Mouse (Mus musculus) bone marrow macrophage, adult 2 months (primary cell): ENCODE data around the gene Vmn1r81. TPM values are rescaled to one million over a fixed set of nuclear protein-coding genes. Genes with fewer than 3 reads are reported as not detected.

Experiments used
- H3K27ac ChIP-seq: 2 replicates; pipeline ENCODE4 v1.5.1; 2012; ENCODE audit warnings: low read depth, low read length; ENCODE audit not compliant: insufficient read depth
- H3K4me1 ChIP-seq: 2 replicates; pipeline ENCODE4 v1.6.1; 2012; ENCODE audit warnings: low read length; ENCODE audit not compliant: control insufficient read depth, insufficient read depth
- H3K4me3 ChIP-seq: 2 replicates; pipeline ENCODE4 v1.5.1; 2012; ENCODE audit warnings: mild to moderate bottlenecking, low read length, moderate library complexity; ENCODE audit not compliant: insufficient read depth
- CTCF ChIP-seq: IDR thresholded peaks from 2 replicates; pipeline ENCODE4 v1.5.1; 2012; ENCODE audit warnings: low read depth, mild to moderate bottlenecking, low read length, moderate library complexity
- POLR2A ChIP-seq: IDR thresholded peaks from 2 replicates; pipeline ENCODE4 v1.6.1; 2012; ENCODE audit warnings: mild to moderate bottlenecking, low read depth, low read length, borderline replicate concordance
- polyA plus RNA-seq: library from polyadenylated mRNA; stranded (reverse); fragments of >200 nt; gene quantifications from 2 replicates; pipeline ENCODE4 v1.2.4, GENCODE M21; 2012; ENCODE audit not compliant: missing spikeins, insufficient read depth, insufficient read length

The Vmn1r81 gene
- polyA plus RNA-seq = 0.13 TPM in 1 of 2 replicates, not detected in the other

GRCm38 (mm10) chr7:12268169-12268568, at the start of gene Vmn1r81:
TSS of gene Vmn1r81 (minus strand) at chr7:12268269.
- Histone ChIP-seq H3K4me1 (no peaks in the 10 kb centered on the region), H3K27ac (no peak within 1 kb of the TSS), H3K4me3 (no peak within 1 kb of the TSS)
- TF ChIP-seq POLR2A (no peak), CTCF (no peak)

- Histone ChIP-seq H3K4me3 (no peak within 1 kb of the TSS), H3K4me1 (no peaks in the 10 kb centered on the region), H3K27ac (no peak within 1 kb of the TSS)
- TF ChIP-seq CTCF (no peak), POLR2A (no peak)
Observed at GRCm38 (mm10) chr7:12300130-12300529, 32.1 kb upstream of the Vmn1r81 start, which contains the start of gene Vmn1r82. TSS of gene Vmn1r82 (plus strand) at chr7:12300430.

- Histone ChIP-seq H3K27ac (no peak overlapping the region), H3K4me1 (no peaks in the 10 kb centered on the region), H3K4me3 (no peak overlapping the region)
- TF ChIP-seq CTCF = no peak
- TF ChIP-seq POLR2A = no peak
Observed at GRCm38 (mm10) chr7:12204141-12204540, 63.9 kb downstream of the Vmn1r81 start.

Other genes with a start within 250 kb of the Vmn1r81 start
- gene Vmn1r77, start 231.5 kb downstream of the Vmn1r81 start, polyA plus RNA-seq = not detected in 2 replicates
- gene Vmn1r78, start 118.0 kb downstream of the Vmn1r81 start, polyA plus RNA-seq = not detected in 2 replicates
- gene Vmn1r79, start 97.0 kb downstream of the Vmn1r81 start, polyA plus RNA-seq = 0.28 TPM in 1 of 2 replicates, not detected in the other
- 0.08 TPM in 1 of 2 replicates, not detected in the other for gene Vmn1r80, start 79.0 kb downstream of the Vmn1r81 start, polyA plus RNA-seq
- not detected in 2 replicates for gene Vmn1r82, start 32.2 kb upstream of the Vmn1r81 start, polyA plus RNA-seq
- gene Vmn1r83, start 61.2 kb upstream of the Vmn1r81 start, polyA plus RNA-seq = 0.20 TPM in 1 of 2 replicates, not detected in the other
- gene Vmn1r84, start 101.0 kb upstream of the Vmn1r81 start, polyA plus RNA-seq = 0.16 TPM in 1 of 2 replicates, not detected in the other
- gene Zfp551, start 154.5 kb upstream of the Vmn1r81 start, polyA plus RNA-seq = 0.85 and 0.91 TPM in 2 replicates
- 6.6 and 7.2 TPM in 2 replicates for gene Zfp606, start 210.0 kb upstream of the Vmn1r81 start, polyA plus RNA-seq
- gene 2900092C05Rik, start 244.2 kb upstream of the Vmn1r81 start, polyA plus RNA-seq = not detected in 2 replicates